Mouse (Mus musculus) CH12F3 (cell line): ENCODE data around the gene Dnajc11.

Experiments
- in situ Hi-C: fragments of 300-500 bp; cut with MboI; formaldehyde crosslinking; loops from 2 replicates; pipeline ENCODE4 v1.14.3; 2020; ENCODE audit warnings: low sequenced_read_pairs

Gene Dnajc11

DNA sequence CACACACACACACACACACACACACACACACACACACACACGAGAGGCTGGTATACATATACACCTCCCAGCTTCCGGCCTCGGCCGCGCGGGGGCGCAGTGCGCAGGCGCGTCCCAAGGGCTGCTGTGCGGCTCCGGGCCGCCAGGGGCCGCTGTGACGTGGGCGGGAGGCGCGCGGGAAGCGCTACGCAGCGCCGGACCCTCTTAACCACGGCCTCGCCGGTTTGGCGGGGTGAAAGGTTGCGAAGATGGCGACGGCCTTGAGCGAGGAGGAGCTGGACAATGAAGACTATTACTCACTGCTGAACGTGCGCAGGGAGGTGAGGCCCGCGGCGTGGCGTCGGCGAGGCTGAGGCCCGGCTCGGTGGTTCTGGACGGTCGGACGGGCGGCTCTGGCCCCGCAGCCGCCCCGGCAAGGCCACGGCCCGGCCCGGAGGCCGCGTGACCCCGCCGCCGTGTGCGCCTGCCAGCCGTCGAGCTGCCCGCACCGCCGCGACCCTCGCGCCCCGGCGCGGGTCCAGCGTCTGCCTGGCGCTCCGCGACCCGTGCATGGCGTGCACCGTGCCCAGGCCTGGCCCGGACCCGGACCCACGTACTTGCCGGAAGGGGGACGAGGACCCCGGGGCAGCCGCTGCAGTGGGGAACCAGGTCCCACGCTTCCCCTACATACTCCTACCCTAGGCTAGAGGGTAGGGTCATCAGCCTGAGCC lies at the start of gene Dnajc11:
Dnajc11 (plus strand) TSS at position 187 of the 710 bp plus-strand sequence.
- in situ Hi-C loops, result no loop called here

DNA sequence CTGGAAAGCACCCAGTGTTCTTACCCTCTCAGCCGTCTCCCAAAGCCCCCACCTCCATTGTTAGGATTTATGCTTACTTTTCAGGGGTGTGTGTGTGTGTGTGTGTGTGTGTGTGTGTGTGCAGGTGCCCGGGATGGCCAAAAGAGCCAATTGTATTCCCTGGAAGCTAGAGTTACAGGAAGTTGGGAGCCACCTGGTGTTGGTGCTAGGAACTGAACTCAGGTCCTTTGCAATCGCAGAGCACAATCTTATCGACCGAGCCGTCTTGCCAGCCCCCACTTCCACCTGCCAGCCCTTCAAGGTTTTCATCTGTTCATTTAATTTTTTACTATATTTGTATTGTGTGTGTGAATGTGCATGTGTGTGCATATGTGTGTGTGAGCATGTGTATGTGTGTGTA lies 40.2 kb upstream of the Dnajc11 start:
- in situ Hi-C loops, result loop anchor here (25.0 kb wide), 1 partner anchor 806 kb away; the partner anchor contains the start of gene Gm13090

DNA sequence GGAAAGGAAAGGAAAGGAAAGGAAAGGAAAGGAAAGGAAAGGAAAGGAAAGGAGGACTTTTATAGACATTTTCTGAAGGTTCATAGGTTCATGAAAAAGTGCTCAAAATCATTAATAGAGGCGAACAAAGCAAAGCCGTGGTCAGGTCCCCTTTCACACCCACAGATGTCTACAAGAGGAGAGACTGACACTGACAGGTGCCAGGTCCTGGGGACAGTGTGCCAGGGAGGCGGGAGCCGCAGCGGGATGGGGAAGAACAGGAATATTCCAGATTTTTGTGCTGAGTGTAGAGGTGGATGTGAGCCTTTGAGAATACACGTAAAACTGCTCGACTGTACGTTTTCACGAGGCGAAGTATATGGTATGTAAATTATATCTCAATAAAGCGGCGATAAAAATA lies 38.6 kb upstream of the Dnajc11 start:
- in situ Hi-C loops, result loop anchor here (25.0 kb wide), 1 partner anchor 808 kb away; the partner anchor contains the start of gene Gm13090

DNA sequence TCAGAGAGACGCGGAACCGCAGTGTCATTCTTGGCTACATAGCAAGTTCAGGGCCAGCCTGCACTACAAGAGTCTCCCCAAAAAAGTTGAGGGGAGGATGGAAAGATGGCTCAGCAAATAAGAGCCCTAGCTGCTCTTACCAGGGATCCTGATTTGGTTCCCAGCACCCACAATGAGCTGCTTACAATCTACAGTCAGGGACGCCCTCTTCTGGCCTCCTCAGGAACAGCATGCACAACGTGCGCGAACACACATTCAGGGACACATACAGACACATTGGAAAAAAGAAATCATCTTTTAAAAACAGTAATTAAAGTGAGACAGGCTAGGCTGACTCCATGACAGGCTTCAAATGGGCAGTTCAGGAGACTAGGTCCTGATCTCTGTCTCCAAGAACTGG lies 37.9 kb upstream of the Dnajc11 start:
- in situ Hi-C loops, result loop anchor here (25.0 kb wide), 1 partner anchor 808 kb away; the partner anchor contains the start of gene Gm13090

DNA sequence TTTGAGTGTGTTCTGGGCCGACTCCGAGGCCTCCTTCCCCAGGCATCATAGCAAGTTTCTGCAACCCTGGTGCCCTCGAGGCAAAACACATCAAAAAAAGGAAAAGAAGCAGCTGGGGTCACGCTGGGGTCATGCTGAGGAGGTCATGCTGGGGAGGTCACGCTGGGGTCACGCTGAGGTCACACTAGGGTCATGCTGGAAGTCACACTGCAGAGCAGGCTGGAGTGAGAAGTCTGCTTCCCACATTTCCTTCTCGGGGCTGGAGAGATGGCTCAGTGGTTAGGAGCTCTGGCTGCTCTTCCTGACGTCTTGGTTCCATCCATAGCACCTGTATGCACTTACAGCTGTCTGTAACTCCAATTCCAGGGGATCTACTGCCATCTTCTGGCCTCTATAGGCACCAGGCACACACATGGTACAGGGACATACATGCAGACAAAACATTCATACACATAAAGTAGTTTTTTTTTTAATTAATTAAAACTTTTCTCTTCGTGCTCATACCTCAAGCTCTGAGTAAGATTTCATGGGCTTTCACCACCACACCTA lies 36.3 kb upstream of the Dnajc11 start:
- in situ Hi-C loops, result loop anchor here (25.0 kb wide), 1 partner anchor 810 kb away; the partner anchor contains the start of gene Gm13090

DNA sequence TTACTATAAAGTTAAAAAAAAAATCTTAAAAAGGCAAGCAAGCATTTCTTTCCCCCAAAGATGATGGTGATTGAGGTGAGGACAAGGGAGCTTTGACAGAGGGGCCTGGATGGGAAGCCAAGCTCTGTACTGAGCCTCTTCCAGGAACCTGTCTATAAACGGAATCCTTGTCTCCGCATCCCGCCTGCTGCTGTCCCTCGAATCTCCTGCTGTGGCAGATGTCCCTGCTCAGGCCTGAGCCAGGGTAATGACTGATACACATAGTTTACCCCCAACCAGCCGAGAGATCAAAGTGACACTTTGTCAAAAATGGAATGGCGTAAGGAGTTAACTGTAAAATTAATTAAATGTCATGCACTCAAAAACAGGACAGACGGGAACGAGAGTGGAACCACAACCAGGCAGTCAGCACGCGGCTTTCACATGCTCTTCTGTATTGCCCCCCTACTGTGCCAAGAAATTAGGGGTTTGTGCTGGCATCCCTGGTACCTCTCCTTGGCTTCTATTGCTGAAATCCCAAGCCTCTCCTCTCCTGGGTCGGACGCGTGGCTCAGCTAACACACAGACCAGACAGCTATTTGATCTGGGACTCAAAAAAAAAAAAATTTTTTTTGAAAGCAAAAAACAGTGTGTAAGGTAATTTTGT lies 34.8 kb upstream of the Dnajc11 start:
- in situ Hi-C loops, result loop anchor here (25.0 kb wide), 1 partner anchor 811 kb away; the partner anchor contains the start of gene Gm13090

DNA sequence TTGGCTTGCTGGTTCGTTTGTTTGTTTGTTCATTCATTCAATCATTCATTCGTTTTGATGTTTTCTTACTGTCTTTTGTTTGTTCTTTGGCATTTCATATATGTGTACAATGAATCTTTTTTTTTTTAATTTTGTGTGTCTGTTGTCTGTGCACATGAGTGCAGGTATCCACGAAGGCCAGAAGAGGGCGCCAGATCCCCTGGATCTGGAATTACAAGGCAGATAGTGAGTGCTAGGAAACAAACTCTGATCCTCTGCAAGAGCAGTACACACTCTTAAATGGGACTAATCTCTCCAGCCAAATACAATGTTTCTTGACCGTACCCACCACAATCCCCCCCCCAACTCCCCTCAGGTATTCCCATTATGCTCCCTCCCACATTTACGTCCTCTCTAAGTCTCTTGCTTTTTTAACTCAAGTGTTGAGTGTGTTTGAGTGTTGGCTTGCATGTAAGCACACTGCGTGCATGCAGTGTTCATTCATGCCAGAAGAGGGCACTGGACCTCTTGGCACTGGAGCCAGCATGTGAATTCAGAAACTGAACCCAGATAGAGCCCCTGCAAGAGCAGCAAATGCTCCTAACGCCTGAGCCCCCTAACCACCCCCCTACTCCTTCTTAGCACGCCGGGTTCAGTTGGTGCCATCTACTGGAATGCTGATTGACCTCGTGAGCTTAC lies 33.6 kb upstream of the Dnajc11 start:
- in situ Hi-C loops, result loop anchor here (25.0 kb wide), 1 partner anchor 813 kb away; the partner anchor contains the start of gene Gm13090

DNA sequence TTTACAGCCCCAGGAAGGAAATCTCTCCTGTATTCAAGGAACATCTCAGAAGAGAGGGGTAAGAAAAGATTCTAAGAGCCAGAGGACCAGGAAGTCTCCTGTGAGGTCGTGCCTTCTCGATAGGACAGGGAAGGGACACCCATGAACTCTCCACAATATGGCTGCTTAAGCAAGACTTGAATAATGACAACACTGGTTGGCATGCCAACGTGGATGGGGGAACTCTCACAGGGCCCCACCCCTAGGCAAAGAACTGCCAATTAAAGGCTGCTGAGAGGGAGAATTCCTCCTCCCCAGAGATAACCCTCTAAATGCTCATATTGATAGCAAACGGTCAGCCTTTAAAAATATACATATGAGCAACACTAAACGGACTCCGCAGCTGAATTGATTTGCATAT lies 32.8 kb upstream of the Dnajc11 start:
- in situ Hi-C loops, result no loop called here

DNA sequence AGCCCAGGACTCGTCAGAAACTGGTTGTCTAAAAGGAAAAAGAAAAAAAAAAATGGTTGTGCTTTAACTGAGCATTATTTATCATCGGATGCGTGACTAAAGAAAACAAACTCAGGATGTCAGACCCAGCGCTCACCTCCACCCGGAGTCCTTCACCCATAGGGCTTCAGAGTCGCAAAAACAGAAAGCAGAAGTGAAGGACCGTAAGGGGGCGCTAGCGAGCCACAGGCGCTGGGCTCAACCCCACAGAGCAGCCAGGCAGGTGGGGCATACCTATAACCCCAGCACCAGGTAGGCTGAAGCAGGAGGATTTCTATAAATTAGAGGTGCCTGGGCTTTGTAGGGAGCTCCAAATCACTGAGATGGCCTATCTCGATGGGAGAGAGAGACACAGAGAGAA lies 32.1 kb upstream of the Dnajc11 start:
- in situ Hi-C loops, result no loop called here

DNA sequence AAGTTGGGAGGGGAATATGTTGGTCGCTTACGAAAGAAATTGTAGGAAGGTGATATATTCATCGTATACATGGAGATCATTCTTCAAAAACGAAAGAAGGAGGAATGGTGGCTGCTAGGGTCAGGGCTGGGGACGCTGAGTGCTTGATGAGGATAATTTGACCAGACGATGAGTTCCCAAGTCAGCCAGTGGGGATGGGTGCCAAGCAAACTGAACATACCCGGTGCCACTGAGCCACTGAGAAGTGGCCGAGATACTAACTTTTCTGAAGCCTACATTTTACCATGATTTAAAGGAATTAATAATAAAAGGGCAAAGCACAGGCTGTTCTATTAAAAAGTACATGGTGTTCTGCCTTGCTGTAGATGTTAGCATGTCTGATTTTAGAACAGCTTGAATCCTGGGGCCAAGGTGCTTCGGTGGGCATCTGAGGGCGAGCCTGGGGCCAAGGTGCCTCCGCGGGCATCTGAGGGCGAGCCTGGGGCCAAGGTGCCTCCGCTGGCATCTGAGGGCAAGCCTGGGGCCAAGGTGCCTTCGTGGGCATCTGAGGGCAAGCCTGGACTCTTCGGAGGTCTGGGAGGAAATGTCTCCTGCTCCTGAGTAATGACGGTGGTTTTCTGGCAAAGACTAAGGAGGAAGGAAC lies 31.3 kb upstream of the Dnajc11 start:
- in situ Hi-C loops, result no loop called here

DNA sequence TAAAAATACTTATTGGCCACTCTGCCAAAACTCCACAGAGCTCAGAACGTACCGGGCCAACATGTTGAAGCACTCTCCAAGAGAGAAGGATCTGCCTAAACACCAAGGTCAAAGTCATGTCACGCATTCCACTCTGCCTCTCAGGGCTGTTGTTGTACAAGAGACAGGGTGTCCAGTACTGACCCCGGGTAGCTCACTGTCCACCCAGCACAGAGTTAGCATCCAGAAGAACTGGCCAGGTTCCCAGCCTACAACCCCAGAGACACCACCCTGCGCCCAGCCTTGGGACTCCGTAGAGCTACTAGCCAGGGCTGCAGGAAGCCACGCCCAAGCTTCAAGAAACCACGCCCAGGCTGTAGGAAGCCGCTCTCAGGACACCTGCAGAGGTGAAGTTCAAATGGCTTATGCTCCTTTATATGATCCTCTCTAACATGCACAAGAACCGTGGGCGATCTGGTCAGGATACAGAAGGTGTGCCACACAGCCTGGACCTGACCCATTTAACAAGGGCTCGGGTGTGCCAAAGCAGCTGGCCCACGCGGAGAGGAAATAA lies 30.7 kb upstream of the Dnajc11 start:
- in situ Hi-C loops, result no loop called here

DNA sequence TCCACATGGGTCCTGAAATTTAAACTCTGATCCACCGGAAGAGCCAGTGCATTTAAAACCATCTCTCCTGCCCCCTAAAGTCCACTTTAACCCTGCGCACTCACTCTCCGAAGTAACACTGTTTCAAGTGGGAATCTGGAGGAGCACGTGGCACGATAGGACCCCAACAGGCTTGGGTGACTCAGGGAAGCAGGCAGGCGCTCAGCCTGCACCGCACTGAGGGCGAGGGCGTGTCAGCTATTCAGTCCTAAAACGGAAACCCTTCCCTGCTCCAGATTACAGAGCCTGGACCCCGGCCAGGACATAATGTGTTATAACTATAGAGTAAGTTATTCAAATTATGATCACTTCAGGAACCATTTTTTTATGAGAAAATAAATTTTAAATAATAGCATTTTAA lies 29.4 kb upstream of the Dnajc11 start:
- in situ Hi-C loops, result no loop called here

DNA sequence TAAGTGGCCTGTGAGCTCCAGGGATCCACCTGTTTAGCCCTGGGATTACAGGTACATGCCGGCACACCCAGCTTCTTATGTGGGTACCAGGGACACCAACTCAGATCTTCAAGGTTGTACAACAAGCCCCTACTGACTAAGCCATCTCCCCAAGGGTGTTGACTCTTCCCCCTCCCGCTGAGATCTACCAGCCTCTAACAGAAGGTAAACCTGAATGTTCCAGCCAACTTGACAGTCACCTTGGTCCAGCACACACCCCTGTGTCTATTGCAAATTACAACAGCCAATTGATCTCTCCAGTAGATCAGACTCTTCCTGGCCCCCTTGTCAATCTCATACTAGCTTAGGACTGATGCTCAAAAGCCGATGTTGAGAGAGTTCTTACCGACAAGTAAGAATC lies 27.9 kb upstream of the Dnajc11 start:
- in situ Hi-C loops, result no loop called here

DNA sequence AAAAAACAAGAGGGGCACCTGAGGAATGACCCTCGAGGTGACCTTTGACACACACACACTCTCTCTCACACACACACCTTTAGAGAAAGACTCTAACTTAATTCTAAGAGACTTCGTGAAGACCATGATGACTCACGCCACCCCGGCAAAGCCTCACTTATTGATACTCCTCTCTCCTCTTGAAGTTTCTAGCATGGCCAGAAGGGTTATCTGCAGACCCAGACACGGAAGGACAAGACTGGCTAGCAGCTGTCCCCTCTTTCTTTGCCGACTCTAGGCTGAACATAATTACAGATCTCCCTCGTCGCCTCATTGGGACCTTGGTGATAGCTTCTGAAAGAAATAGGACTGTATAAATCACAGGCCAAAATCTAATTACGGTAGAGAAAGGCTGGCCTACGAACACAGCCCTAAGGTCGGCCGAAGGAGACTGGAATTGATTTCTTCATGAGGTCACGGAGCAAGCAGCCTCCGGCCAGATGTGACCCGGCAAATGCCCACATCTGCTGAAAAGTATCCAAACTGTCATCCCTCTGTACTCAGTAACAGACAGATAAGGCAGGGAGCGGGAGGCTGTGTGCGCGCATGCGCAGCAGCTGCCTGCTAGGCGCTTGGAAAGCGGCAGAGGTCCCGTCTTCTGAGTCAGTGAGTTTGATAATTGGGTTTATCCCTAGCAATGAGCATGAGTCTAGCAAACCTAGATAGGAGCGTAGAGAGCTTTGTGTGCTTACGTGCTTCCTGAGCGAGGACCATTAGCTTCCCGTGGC lies 25.7 kb upstream of the Dnajc11 start:
- in situ Hi-C loops, result no loop called here

DNA sequence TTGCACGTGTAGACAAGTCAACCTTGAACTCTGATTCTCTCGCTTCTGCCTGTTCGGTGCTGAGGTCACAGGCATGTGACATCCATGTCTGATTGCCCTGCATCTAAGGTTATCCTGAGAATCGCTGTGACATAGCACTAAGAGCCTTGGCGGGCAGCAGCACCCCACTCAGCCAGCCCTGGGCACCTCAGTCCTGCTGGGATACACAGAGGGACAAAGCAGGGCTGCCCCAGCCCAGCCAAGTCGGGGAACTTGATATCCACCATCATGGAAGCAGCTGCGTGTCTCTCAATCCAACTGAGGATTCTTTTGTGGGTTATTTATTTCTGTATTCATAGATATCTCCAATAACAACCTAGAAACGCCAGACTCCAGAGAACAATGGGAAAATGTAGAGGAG lies 24.7 kb upstream of the Dnajc11 start:
- in situ Hi-C loops, result no loop called here

DNA sequence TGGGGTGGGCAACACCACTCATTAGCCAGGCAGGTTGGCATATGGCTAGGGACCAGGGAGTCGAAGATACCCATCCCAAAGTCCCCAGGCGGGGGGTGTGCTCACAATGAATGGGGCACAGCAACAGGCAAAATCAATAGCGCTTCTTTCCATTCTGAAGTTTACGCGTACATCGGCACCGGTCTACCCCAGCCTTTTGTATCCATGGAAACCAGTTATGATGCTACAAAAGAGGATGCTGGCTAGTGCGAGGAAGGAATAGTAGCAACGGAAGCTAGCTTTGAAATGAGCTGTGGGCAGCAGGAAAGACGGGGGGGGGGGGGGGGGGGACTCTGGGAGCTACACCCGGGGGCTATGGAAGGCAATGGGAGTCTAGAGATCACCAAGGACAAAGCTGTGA lies 17.2 kb upstream of the Dnajc11 start:
- in situ Hi-C loops, result no loop called here

DNA sequence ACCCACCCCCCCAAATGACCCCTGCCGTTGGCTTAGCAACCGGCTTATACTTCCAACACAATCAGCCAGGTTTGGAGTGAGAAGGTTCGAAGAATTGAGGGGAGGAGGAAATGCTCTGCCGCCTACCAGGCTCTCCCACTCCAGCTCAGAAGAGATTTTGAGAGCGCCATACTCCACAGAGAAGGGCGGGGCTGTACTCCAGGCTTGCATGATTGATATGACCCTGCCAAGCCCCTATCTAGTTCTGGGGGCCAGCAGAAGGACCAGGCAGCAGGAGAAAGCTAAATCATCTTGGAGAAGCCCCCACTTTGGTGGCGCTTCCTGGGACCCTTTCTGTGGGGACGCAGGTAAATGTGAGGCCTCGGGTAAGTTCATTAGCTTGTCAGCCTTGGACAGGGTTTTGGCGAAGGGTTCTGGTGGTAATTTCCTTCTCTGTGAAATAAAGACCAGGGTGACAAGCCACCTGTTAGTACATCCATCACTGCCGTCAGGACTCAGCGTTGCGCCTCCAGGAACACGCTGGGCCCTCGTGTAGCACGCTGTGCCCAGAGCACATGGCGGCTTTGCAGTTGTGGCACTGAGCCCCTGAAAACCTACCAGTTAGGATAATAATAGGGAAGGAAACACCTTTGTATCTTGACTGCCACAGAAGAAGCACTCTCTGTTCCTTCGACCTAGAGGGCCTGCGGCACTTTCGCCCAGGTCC lies 14.2 kb upstream of the Dnajc11 start:
- in situ Hi-C loops, result no loop called here

DNA sequence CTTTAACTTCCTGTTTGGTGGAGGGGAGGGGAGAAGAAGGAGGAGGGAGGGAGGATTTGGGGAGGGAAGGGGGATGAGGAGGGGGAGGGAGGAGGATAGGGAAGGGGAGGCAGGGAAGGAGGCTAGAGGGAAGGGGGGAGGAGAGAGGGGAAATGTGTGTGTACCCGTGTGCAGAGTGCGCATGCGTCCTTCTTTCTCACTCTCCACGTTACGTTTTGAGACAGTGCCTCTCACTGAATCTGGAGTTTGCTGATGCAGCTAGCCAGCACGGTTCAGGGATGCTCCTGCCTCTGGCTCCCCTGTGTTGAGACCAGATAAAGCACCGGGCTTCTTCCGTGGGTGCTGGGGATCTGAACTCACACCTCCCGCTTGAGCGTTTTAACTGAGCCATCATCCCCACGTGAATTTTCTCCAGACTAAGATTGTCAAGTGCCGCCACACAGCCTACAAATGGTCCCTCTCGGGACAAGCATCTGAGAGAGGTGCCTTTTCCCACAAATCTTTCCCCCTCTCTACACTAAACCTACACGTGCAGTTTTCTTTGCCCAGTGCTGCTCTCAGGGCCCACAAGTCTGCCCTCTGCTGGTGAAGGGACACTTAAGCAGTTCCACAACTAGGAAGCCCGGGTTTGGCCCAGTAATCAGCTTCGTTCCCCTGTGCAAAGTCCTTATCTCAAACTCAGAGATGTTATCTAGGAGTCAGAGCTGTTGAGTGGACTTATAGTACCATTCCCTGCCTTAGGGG lies 13.4 kb upstream of the Dnajc11 start:
- in situ Hi-C loops, result no loop called here

DNA sequence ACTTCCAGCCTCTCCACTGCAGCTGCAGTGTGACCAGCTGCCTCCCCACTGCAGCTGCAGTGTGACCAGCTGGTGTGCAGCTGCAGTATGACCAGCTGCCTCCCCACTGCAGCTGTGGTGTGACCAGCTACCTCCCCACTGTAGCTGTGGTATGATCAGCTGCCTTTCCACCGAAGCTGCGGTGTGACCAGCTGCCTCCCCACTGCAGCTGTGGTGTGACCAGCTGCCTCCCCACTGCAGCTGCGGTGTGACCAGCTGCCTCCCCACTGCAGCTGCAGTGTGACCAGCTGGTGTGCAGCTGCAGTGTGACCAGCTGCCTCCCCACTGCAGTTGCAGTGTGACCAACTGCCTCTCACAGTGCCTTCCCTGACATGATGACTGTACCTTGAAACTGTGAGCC lies 11.4 kb upstream of the Dnajc11 start:
- in situ Hi-C loops, result no loop called here
